Mouse (Mus musculus) megakaryocyte, embryonic 14.5 days (primary cell): ENCODE data around the gene Dctn2.

Experiments
- FLI1 ChIP-seq: IDR thresholded peaks from 2 replicates; pipeline ENCODE4 v1.6.1; 2012; ENCODE audit warnings: low read length, inconsistent platforms, mixed read lengths
- GATA1 ChIP-seq: IDR thresholded peaks from 3 replicates; pipeline ENCODE4 v1.6.1; 2012; ENCODE audit warnings: mixed read lengths, low read length, inconsistent platforms, borderline replicate concordance

DNA sequence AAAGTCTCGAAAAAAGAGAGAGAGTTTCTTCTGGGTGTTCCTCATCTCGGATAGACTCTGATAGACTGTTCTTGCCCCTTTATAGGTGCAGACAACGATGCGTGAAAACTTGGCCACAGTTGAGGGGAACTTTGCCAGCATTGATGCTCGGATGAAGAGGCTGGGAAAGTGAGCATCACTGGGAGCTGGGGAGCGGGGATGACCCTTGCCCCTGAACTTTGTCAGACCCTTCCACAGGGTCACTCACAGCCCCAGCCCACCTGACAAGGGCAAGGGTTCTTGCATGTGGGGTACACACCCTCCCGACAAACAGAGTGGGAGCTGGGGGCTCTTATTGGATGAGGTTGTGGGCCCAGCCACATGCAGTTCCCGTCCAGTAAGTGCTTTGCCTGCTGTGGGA, 15.1 kb downstream of the Dctn2 start:
- TF ChIP-seq GATA1 (no peak), FLI1 (no peak)
